Mouse (Mus musculus): ENCODE results near the gene Bloc1s3. TPM values are rescaled to one million over a fixed set of nuclear protein-coding genes. Genes with fewer than 3 reads are reported as not detected.

Gene Bloc1s3
- total and polyA plus RNA-seq, 3 experiments, result 4.9 to 8.0 (median 6.7) TPM

GRCm38 (mm10) chr7:19477084-19477483, 31.1 kb downstream of the Bloc1s3 start (continued):
- TF ChIP-seq JUND (conservative IDR thresholded peaks at IDR 0.05; ENCODE audit: low read depth, low read length) (no peak), USF1 (IDR thresholded peaks at IDR 0.05; ENCODE audit: low read depth, low read length) (no peak), POLR2AphosphoS2 (IDR thresholded peaks at IDR 0.05; ENCODE audit: low read depth, low read length) (no peak), SMC3 (IDR thresholded peaks at IDR 0.05; ENCODE audit: low read depth, low read length) (peak; percentile 38), BHLHE40 (IDR thresholded peaks at IDR 0.05; ENCODE audit: low read depth, low read length) (no peak)

GRCm38 (mm10) chr7:19473875-19474443, 34.2 kb downstream of the Bloc1s3 start:
- Histone ChIP-seq H3K4me2 (ENCODE audit: insufficient read depth, low read depth, poor library complexity, severe bottlenecking) (0 out of 2 replicates have a peak overlapping the region, but pooled peaks have one; percentile 4), H3K27me3 (replicated peaks) (peaks cover 80% of the 10 kb centered on the region), H3K4me3 (replicated peaks in 1 of 3; ENCODE audit: low read depth in 2 of 3, low read length in 2 of 3, poor library complexity in 1 of 3) (no peak overlapping the region), H3K36me3 (replicated peaks in 1 of 2; ENCODE audit: control insufficient read depth in 1 of 2, insufficient read depth in 1 of 2, low read length in 1 of 2) (no peaks in the 10 kb centered on the region), H3K9me3 (replicated peaks; ENCODE audit: low read length) (peaks cover 14% of the 10 kb centered on the region), H3K27ac (ENCODE audit: insufficient read depth, low read depth) (no peak overlapping the region), H3K4me1 (ENCODE audit: control insufficient read depth in 1 of 2, insufficient read depth in 2 of 2) (peaks cover 5 to 16% of the 10 kb centered on the region in 2 experiments), H3K79me2 (replicated peaks; ENCODE audit: control insufficient read depth, extremely low read depth, insufficient read depth, poor library complexity, severe bottlenecking) (no peaks in the 10 kb centered on the region), H3K9ac (ENCODE audit: insufficient read depth, low read depth) (no peak overlapping the region)
- TF ChIP-seq SIN3A (IDR thresholded peaks at IDR 0.05; ENCODE audit: low read length), result no peak
- no peak for TF ChIP-seq CHD1 (IDR thresholded peaks at IDR 0.05; ENCODE audit: low read depth, low read length)
- no peak for TF ChIP-seq HCFC1 (IDR thresholded peaks at IDR 0.05; ENCODE audit: low read depth, low read length)
- no peak for TF ChIP-seq USF1 (IDR thresholded peaks at IDR 0.05; ENCODE audit: low read depth, low read length)
- TF ChIP-seq ZC3H11A (IDR thresholded peaks at IDR 0.05; ENCODE audit: low read depth, low read length), result no peak
- no peak for TF ChIP-seq IRF4 (IDR thresholded peaks at IDR 0.05; ENCODE audit: low read depth, low read length)
- TF ChIP-seq CTCF (conservative IDR thresholded peaks at IDR 0.05 in 1 of 2, IDR thresholded peaks at IDR 0.05 in 1 of 2; ENCODE audit: low read depth in 2 of 2, low read length in 2 of 2), result no peak
- TF ChIP-seq MAZ (IDR thresholded peaks at IDR 0.05; ENCODE audit: low read depth, low read length), result no peak
- no peak for TF ChIP-seq ZKSCAN1 (IDR thresholded peaks at IDR 0.05; ENCODE audit: borderline replicate concordance, low read depth, low read length)
- TF ChIP-seq ZMIZ1 (IDR thresholded peaks at IDR 0.05; ENCODE audit: low read depth, low read length), result no peak
- TF ChIP-seq ZNF384 (IDR thresholded peaks at IDR 0.05; ENCODE audit: low read depth, low read length), result no peak
- no peak for TF ChIP-seq MAFK (IDR thresholded peaks at IDR 0.05; ENCODE audit: insufficient replicate concordance, low read length)
- no peak; the same call in 1 of the 2 replicates for TF ChIP-seq NRF1 (IDR thresholded peaks at IDR 0.05; ENCODE audit: low read depth, low read length)
- TF ChIP-seq E2F4 (IDR thresholded peaks at IDR 0.05; ENCODE audit: insufficient replicate concordance, low read depth, low read length), result no peak
- no peak for TF ChIP-seq TBP (conservative IDR thresholded peaks at IDR 0.05; ENCODE audit: low read depth, low read length)
- no peak for TF ChIP-seq JUN (IDR thresholded peaks at IDR 0.05; ENCODE audit: insufficient read depth, low read depth, low read length)
- TF ChIP-seq MYC (IDR thresholded peaks at IDR 0.05; ENCODE audit: low read depth, low read length), result no peak
- TF ChIP-seq ETS1 (conservative IDR thresholded peaks at IDR 0.05; ENCODE audit: low read depth, low read length), result no peak
- TF ChIP-seq BHLHE40 (IDR thresholded peaks at IDR 0.05; ENCODE audit: low read depth, low read length), result no peak
- DNase-seq (ENCODE audit: extremely low read depth), result no peak
- in situ Hi-C loops (cut with MboI; ENCODE audit: low pct_ligation_motif_present, low pct_unique_long_range_greater_than_20kb, low sequenced_read_pairs) (no loop called here), dilution Hi-C loops (cut with MboI; ENCODE audit: extremely low pct_ligation_motif_present, extremely low pct_unique_long_range_greater_than_20kb, low sequenced_read_pairs) (no loop called here)

All from CH12.LX (cell line).